In the genomic region with DNA sequence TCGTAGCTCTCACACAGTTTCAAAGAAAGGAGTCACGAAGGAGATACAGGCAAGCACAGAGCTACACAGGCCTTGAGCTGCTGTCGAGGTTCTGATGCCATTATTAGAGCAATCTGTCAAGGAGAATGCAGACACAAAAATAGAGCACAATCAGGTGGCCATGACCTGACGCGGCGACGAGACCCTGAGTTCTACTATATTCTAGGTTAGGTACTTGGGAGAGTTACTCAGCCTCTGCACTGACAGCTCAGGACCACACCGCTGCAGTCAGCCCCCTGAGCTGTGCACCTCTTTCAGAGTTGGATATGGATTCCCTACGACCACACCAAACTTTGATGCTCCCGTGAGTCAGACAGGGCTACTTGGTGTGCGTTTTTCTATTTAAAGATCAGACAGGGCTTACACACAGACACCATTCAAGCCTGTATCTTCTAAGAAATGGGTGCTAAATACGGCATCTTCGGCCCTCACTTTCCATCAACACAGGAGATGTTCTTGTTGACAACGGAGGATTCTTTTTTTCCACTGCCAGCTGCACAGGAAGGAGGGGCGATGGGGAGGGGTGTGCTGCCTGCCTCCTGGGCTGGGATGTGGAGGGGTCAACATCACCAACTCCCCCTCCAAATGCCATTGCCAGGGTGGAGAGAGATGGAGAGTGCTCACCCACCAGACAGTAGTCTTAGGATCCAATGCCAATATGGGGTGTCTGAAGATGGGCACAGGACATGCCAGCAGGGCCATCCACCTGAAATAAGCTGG, we compare ENCODE assay signal across 9 mouse cellular contexts.
DNase-seq lines count a peak whose midpoint lies in the region; ATAC-seq and TF ChIP-seq lines count a peak whose summit lies in the region.
"Had no signal": no experiment of that assay in that cellular context is flagged by ENCODE, and none has a peak within 500 bp of the region (broad histone marks: within the 10 kb centered on the region; RNA-seq: fewer than 3 reads in every experiment).

No protein-coding gene starts in this region.

- H3K9ac ChIP-seq in heart, adult 2 months (ENCODE audit: low read depth, low read length) = peak overlapping the region; percentile 54
- no peak overlapping the region for H3K9ac ChIP-seq in hindbrain, embryonic 11.5 days (ENCODE audit: low read depth, low read length)
- peak overlapping the region; percentile 45; the same call in 1 of the 2 replicates for H3K9ac ChIP-seq in neural tube, embryonic 12.5 days

- peaks cover 7% of the 10 kb centered on the region for H3K79me2 ChIP-seq in heart, adult 2 months (replicated peaks; ENCODE audit: control insufficient read depth, insufficient read depth, low read length)

- no peak for DNase-seq in heart, adult 2 months
- DNase-seq in heart, adult 8-10 months (ENCODE audit: low spot score) = no peak
- DNase-seq in adrenal gland, postnatal 36 days = peak; percentile 60 to 70
- DNase-seq in hindbrain, embryonic 11.5 days (ENCODE audit: low spot score) = no peak
- DNase-seq in kidney, postnatal 14 days = no peak
- no peak for DNase-seq in kidney, adult 9 months

- no peak for ATAC-seq in hindbrain, embryonic 11.5 days (ENCODE audit: low FRiP score)
- no peak for ATAC-seq in neural tube, embryonic 12.5 days (ENCODE audit: low FRiP score, low read depth)
- ATAC-seq in erythroblast, adult 5-6 weeks (replicated peaks; ENCODE audit: low FRiP score, poor library complexity, severe bottlenecking) = no peak

- peak overlapping the region; percentile 89 for H3K27ac ChIP-seq in heart, adult 2 months
- H3K27ac ChIP-seq in hindbrain, embryonic 11.5 days (ENCODE audit: low read depth, low read length) = no peak overlapping the region
- peak overlapping the region; percentile 53; the same call in 1 of the 2 replicates for H3K27ac ChIP-seq in neural tube, embryonic 12.5 days
- H3K27ac ChIP-seq: stomach, postnatal 0 days had no signal

- 0 out of 2 replicates have a peak overlapping the region, but pooled peaks have one; percentile 30 for H3K4me2 ChIP-seq in hindbrain, embryonic 11.5 days (replicated peaks; ENCODE audit: low read depth, low read length)
- peak overlapping the region; percentile 60 for H3K4me2 ChIP-seq in neural tube, embryonic 12.5 days (replicated peaks)

- no peaks in the 10 kb centered on the region for H3K27me3 ChIP-seq in heart, adult 2 months (ENCODE audit: control insufficient read depth, insufficient read depth, low read length)
- H3K27me3 ChIP-seq in hindbrain, embryonic 11.5 days (ENCODE audit: control insufficient read depth, insufficient read depth, low read length) = no peaks in the 10 kb centered on the region
- H3K27me3 ChIP-seq in neural tube, embryonic 12.5 days (replicated peaks) = no peaks in the 10 kb centered on the region; the same call in 1 of the 2 replicates

- 39% methylated on average over 15 of the region's 15 CpGs for WGBS in heart, adult 2 months
- 56% methylated on average over 15 of the region's 15 CpGs for WGBS in hindbrain, embryonic 11.5 days
- WGBS in neural tube, embryonic 12.5 days = 62% methylated on average over 15 of the region's 15 CpGs

- no peak for TF ChIP-seq EP300 in heart, adult 2 months (IDR thresholded peaks at IDR 0.05; ENCODE audit: insufficient read depth, low read depth, low read length)

- no peaks in the 10 kb centered on the region for H3K9me3 ChIP-seq in hindbrain, embryonic 11.5 days (ENCODE audit: control insufficient read depth, low read length)
- H3K9me3 ChIP-seq in neural tube, embryonic 12.5 days = no peaks in the 10 kb centered on the region

- no peak; the same call in 1 of the 2 replicates for TF ChIP-seq POLR2A in heart, adult 2 months (IDR thresholded peaks at IDR 0.05; ENCODE audit: insufficient read depth, low read depth, low read length)

- intact Hi-C loops in heart, adult 2 months (cut with DNase I) = loop anchor here (1.0 kb wide), 1 partner anchor 62 kb away; no protein-coding TSS in a partner anchor

- H3K36me3 ChIP-seq in heart, adult 2 months (ENCODE audit: control insufficient read depth, insufficient read depth, low read length) = peaks cover 2% of the 10 kb centered on the region; the same call in 1 of the 2 replicates
- no peaks in the 10 kb centered on the region for H3K36me3 ChIP-seq in hindbrain, embryonic 11.5 days (ENCODE audit: control insufficient read depth, insufficient read depth, low read length)
- H3K36me3 ChIP-seq in neural tube, embryonic 12.5 days = no peaks in the 10 kb centered on the region

- TF ChIP-seq CTCF in heart, adult 2 months (IDR thresholded peaks at IDR 0.05) = no peak

- peak overlapping the region; percentile 1; the same call in 1 of the 2 replicates for H3K4me3 ChIP-seq in heart, adult 2 months
- H3K4me3 ChIP-seq in hindbrain, embryonic 11.5 days (ENCODE audit: low read depth, low read length) = no peak overlapping the region
- 0 out of 2 replicates have a peak overlapping the region, but pooled peaks have one; percentile 19 for H3K4me3 ChIP-seq in neural tube, embryonic 12.5 days

- H3K4me1 ChIP-seq in heart, adult 2 months (ENCODE audit: control insufficient read depth, insufficient read depth, low read length) = peaks cover 45% of the 10 kb centered on the region
- peaks cover 19% of the 10 kb centered on the region for H3K4me1 ChIP-seq in hindbrain, embryonic 11.5 days (replicated peaks; ENCODE audit: control insufficient read depth, insufficient read depth, low read length)
- peaks cover 42% of the 10 kb centered on the region for H3K4me1 ChIP-seq in neural tube, embryonic 12.5 days

Comparison
In these comparisons a context has a peak if more than half of its experiments do, and no peak if none do; other contexts are left out.
1. DNase-seq: peak in adrenal gland, postnatal 36 days (2 of 2); none in heart, adult 2 months (0 of 2), heart, adult 8-10 months (single experiment), hindbrain, embryonic 11.5 days (single experiment), kidney, postnatal 14 days (single experiment) and kidney, adult 9 months (single experiment).